ENCODE assay signal across 8 mouse cellular contexts in genomic region chr9:62828662-62829086, GRCm38 (mm10). TPM values are rescaled to one million over a fixed set of nuclear protein-coding genes. Genes with fewer than 3 reads are reported as not detected.
DNase-seq lines count a peak whose midpoint lies in the region; ATAC-seq lines count a peak whose summit lies in the region.

No protein-coding gene starts in this region.

- ATAC-seq in inflammation-experienced regulatory T-cells, adult 6 months: peak; percentile 92
- peak; percentile 97 for ATAC-seq in megakaryocyte-erythroid progenitor cell, adult 5-6 weeks (replicated peaks; ENCODE audit: low FRiP score, low TSS enrichment, poor library complexity, severe bottlenecking)

- intact Hi-C loops in left cerebral cortex, postnatal 10 days (cut with DNase I): no loop called here

- DNase-seq in adipocyte (ENCODE audit: low spot score): peak; percentile 97
- DNase-seq in embryo, embryonic 10 days (ENCODE audit: low spot score): peak; percentile 98
- peak; percentile 95 for DNase-seq in gastrocnemius, postnatal 10 days
- peak; percentile 92 to 97 for DNase-seq in left cerebral cortex, postnatal 10 days (ENCODE audit: extremely low spot score in 1 of 2, low spot score in 2 of 2)
- peak; percentile 91 for DNase-seq in right cerebral cortex, postnatal 25 days
- peak; percentile 95 to 96 for DNase-seq in urinary bladder, postnatal 4 days (ENCODE audit: low spot score in 2 of 2)

RNA-seq across cellular contexts. Expression of gene Cln6, which starts 9.9 kb away (rescaled TPM):
- total RNA-seq in gastrocnemius, postnatal 10 days (2021): 10 to 100 TPM; 12.1 to 13.1 TPM
- 1 to 10 TPM; 7.2 to 9.9 (median 9.7) TPM for polyA plus RNA-seq in inflammation-experienced regulatory T-cells, adult 6 months (2017; shearing (Covaris generic))
- 10 to 100 TPM in 1 of 2 experiments, 1 to 10 TPM in 1; 9.6 to 10.8 TPM for total RNA-seq in left cerebral cortex, postnatal 10 days (2021)
- total RNA-seq in megakaryocyte-erythroid progenitor cell, adult 5-6 weeks (2014; fragmentation: Nextera tagmentation): 57.7 and 73.1 TPM in 2 replicates
- total RNA-seq in megakaryocyte-erythroid progenitor cell, adult 5-6 weeks (2017): 11.3 and 21.8 TPM in 2 replicates

RNA-seq across cellular contexts. Expression of gene Fem1b, which starts 16.9 kb away (rescaled TPM):
- 10 to 100 TPM; 20.2 to 24.2 TPM for total RNA-seq in gastrocnemius, postnatal 10 days (2021)
- 1 to 10 TPM; 3.8 to 4.1 (median 4.1) TPM for polyA plus RNA-seq in inflammation-experienced regulatory T-cells, adult 6 months (2017; shearing (Covaris generic))
- total RNA-seq in left cerebral cortex, postnatal 10 days (2021): 100 to 1,000 TPM; 113 to 118 TPM
- total RNA-seq in megakaryocyte-erythroid progenitor cell, adult 5-6 weeks (2014; fragmentation: Nextera tagmentation): 33.6 and 38.8 TPM in 2 replicates
- total RNA-seq in megakaryocyte-erythroid progenitor cell, adult 5-6 weeks (2017): 69.6 and 71.2 TPM in 2 replicates

RNA-seq across cellular contexts. Expression of gene Calml4, which starts 29.2 kb away (rescaled TPM):
- 1 to 10 TPM; 7.1 TPM for total RNA-seq in gastrocnemius, postnatal 10 days (2021)
- polyA plus RNA-seq in inflammation-experienced regulatory T-cells, adult 6 months (2017; shearing (Covaris generic)): under 1 TPM in 1 of 3 experiments, not detected in 2; 0.47 TPM
- 1 to 10 TPM in 1 of 2 experiments, under 1 TPM in 1; 0.57 to 1.5 TPM for total RNA-seq in left cerebral cortex, postnatal 10 days (2021)
- 4.0 and 5.8 TPM in 2 replicates for total RNA-seq in megakaryocyte-erythroid progenitor cell, adult 5-6 weeks (2014; fragmentation: Nextera tagmentation)
- 2.2 TPM in 1 of 2 replicates, not detected in the other for total RNA-seq in megakaryocyte-erythroid progenitor cell, adult 5-6 weeks (2017)

Comparison
In these comparisons a context has a peak if more than half of its experiments do, and no peak if none do; other contexts are left out.
1. Peak in every context shown above with its lines: DNase-seq and ATAC-seq.